Mouse (Mus musculus) midbrain, embryonic 16.5 days (tissue): ENCODE results near the gene Padi2. TPM values are rescaled to one million over a fixed set of nuclear protein-coding genes. Genes with fewer than 3 reads are reported as not detected.

Source experiments
- ATAC-seq: fragments of 200-750 bp; cut with Nextera tagmentation; 2 replicates; pipeline ENCODE4 v1.8.0; 2017; ENCODE audit warnings: moderate TSS enrichment
- H3K27ac ChIP-seq: fragments of 300-500 bp; sonication (generic); 2 replicates; pipeline ENCODE4 v1.5.1; 2014; ENCODE audit warnings: mild to moderate bottlenecking, low read length, mixed read lengths
- H3K27me3 ChIP-seq: fragments of 300-500 bp; sonication (generic); 2 replicates; pipeline ENCODE4 v1.6.1; 2014; ENCODE audit warnings: low read depth, low read length, mixed read lengths; ENCODE audit not compliant: control insufficient read depth, insufficient read depth
- H3K36me3 ChIP-seq: fragments of 300-500 bp; sonication (generic); 2 replicates; pipeline ENCODE4 v1.6.1; 2014; ENCODE audit warnings: mild to moderate bottlenecking, low read length, moderate library complexity, mixed read lengths; ENCODE audit not compliant: control insufficient read depth, insufficient read depth
- H3K4me1 ChIP-seq: fragments of 300-500 bp; sonication (generic); 2 replicates; pipeline ENCODE4 v1.6.1; 2014; ENCODE audit warnings: mild to moderate bottlenecking, low read length, mixed read lengths; ENCODE audit not compliant: control insufficient read depth, insufficient read depth
- H3K4me2 ChIP-seq: fragments of 300-500 bp; sonication (generic); 2 replicates; pipeline ENCODE4 v1.6.1; 2014; ENCODE audit warnings: mild to moderate bottlenecking, low read length, mixed read lengths
- H3K4me3 ChIP-seq: fragments of 300-500 bp; sonication (generic); 2 replicates; pipeline ENCODE4 v1.5.1; 2014; ENCODE audit warnings: low read depth, mild to moderate bottlenecking, low read length, moderate library complexity, mixed read lengths
- H3K9ac ChIP-seq: fragments of 300-500 bp; sonication (generic); 2 replicates; pipeline ENCODE4 v1.6.1; 2014; ENCODE audit warnings: low read depth, low read length, mixed read lengths
- H3K9me3 ChIP-seq: fragments of 300-500 bp; sonication (generic); replicated peaks from 2 replicates; pipeline ENCODE4 v1.6.1; 2014; ENCODE audit warnings: mild to moderate bottlenecking, low read length, mixed read lengths; ENCODE audit not compliant: control insufficient read depth, poor library complexity, severe bottlenecking
- WGBS: fragments of 180-500 bp; shearing (Covaris S2); extraction: QIAGEN DNeasy Blood & Tissue Kit; methylation state at CpG from one replicate; pipeline ENCODE4 v1.1.7; 2014; 5-methylcytosine and 5-hydroxymethylcytosine counted together
- polyA plus RNA-seq: library from polyadenylated mRNA; unstranded; fragments of >200 nt; fragmentation: Nextera tagmentation; extraction: Ambion mirVana; gene quantifications from 2 replicates; pipeline ENCODE4 v1.2.1, GENCODE M21; 2015

Padi2 gene
- polyA plus RNA-seq, 1 experiment from 2014 or later, result 2.8 TPM

- peaks cover 27% of the 10 kb centered on the region for H3K4me1 ChIP-seq
- H3K4me3 ChIP-seq, result peak overlapping the region; percentile 95
- no peaks in the 10 kb centered on the region for H3K27me3 ChIP-seq
- H3K27ac ChIP-seq, result no peak overlapping the region
- peak overlapping the region; percentile 35; the same call in 1 of the 2 replicates for H3K9ac ChIP-seq
- 62% methylated on average over 7 of the region's 7 CpGs for WGBS
- H3K9me3 ChIP-seq, result no peaks in the 10 kb centered on the region
- no peak for ATAC-seq
- H3K4me2 ChIP-seq, result peak overlapping the region; percentile 90
- peaks cover 15% of the 10 kb centered on the region for H3K36me3 ChIP-seq
Measured at GRCm38 (mm10) chr4:140988706-140989290, 82.7 kb downstream of the Padi2 start.

- 86% methylated on average over 14 of the region's 14 CpGs for WGBS
- Histone ChIP-seq H3K36me3 (peaks cover 21% of the 10 kb centered on the region), H3K4me3 (no peak overlapping the region), H3K4me2 (0 out of 2 replicates have a peak overlapping the region, but pooled peaks have one; percentile 90), H3K27me3 (no peaks in the 10 kb centered on the region), H3K27ac (no peak overlapping the region), H3K9ac (no peak overlapping the region), H3K9me3 (no peaks in the 10 kb centered on the region), H3K4me1 (peaks cover 27% of the 10 kb centered on the region)
- no peak for ATAC-seq
Measured at GRCm38 (mm10) chr4:140989447-140989846, 83.3 kb downstream of the Padi2 start.

- H3K4me1 ChIP-seq, result peaks cover 27% of the 10 kb centered on the region
- H3K27ac ChIP-seq, result no peak overlapping the region
- no peak for ATAC-seq
- H3K9me3 ChIP-seq, result no peaks in the 10 kb centered on the region
- no peak overlapping the region for H3K4me3 ChIP-seq
- no peak overlapping the region for H3K4me2 ChIP-seq
- no peak overlapping the region for H3K9ac ChIP-seq
- H3K27me3 ChIP-seq, result no peaks in the 10 kb centered on the region
- 82% methylated on average over 20 of the region's 20 CpGs for WGBS
- H3K36me3 ChIP-seq, result peaks cover 47% of the 10 kb centered on the region
Measured at GRCm38 (mm10) chr4:140992215-140992614, 86.1 kb downstream of the Padi2 start.

- Histone ChIP-seq H3K36me3 (peaks cover 55% of the 10 kb centered on the region), H3K27ac (no peak overlapping the region), H3K9ac (no peak overlapping the region), H3K4me1 (peaks cover 10% of the 10 kb centered on the region), H3K4me3 (no peak overlapping the region), H3K9me3 (no peaks in the 10 kb centered on the region), H3K27me3 (no peaks in the 10 kb centered on the region), H3K4me2 (no peak overlapping the region)
- WGBS, result 95% methylated on average over 8 of the region's 8 CpGs
- ATAC-seq, result no peak
Measured at GRCm38 (mm10) chr4:140993846-140994245, 87.7 kb downstream of the Padi2 start.

GRCm38 (mm10) chr4:140995811-140996210 lies 89.7 kb downstream of the Padi2 start:
- no peak for ATAC-seq
- Histone ChIP-seq H3K4me1 (no peaks in the 10 kb centered on the region), H3K4me2 (no peak overlapping the region), H3K9ac (no peak overlapping the region), H3K9me3 (no peaks in the 10 kb centered on the region), H3K27ac (no peak overlapping the region), H3K4me3 (no peak overlapping the region), H3K36me3 (peaks cover 71% of the 10 kb centered on the region), H3K27me3 (no peaks in the 10 kb centered on the region)
- WGBS, result 92% methylated on average over 8 of the region's 8 CpGs

- Histone ChIP-seq H3K36me3 (peaks cover 81% of the 10 kb centered on the region), H3K27ac (no peak overlapping the region), H3K27me3 (no peaks in the 10 kb centered on the region), H3K4me3 (no peak overlapping the region), H3K4me1 (no peaks in the 10 kb centered on the region), H3K9ac (no peak overlapping the region), H3K9me3 (no peaks in the 10 kb centered on the region), H3K4me2 (no peak overlapping the region)
- 97% methylated on average over 9 of the region's 9 CpGs for WGBS
- ATAC-seq, result no peak
Measured at GRCm38 (mm10) chr4:140996812-140997211, 90.7 kb downstream of the Padi2 start.

Other genes with a start within 250 kb of the Padi2 start
- 24.5 and 27.8 TPM in 2 replicates for gene Arhgef10l, start 240.3 kb upstream of the Padi2 start, polyA plus RNA-seq
- 9.7 and 11.5 TPM in 2 replicates for gene Rcc2, start 205.8 kb upstream of the Padi2 start, polyA plus RNA-seq
- gene Padi6, start 163.7 kb upstream of the Padi2 start, polyA plus RNA-seq, result not detected in 2 replicates
- gene Padi4, start 132.1 kb upstream of the Padi2 start, polyA plus RNA-seq, result 0.20 and 0.25 TPM in 2 replicates
- gene Padi3, start 95.7 kb upstream of the Padi2 start, polyA plus RNA-seq, result not detected in 2 replicates
- 0.07 and 0.09 TPM in 2 replicates for gene Padi1, start 60.6 kb upstream of the Padi2 start, polyA plus RNA-seq
- gene Sdhb, start 54.9 kb downstream of the Padi2 start, polyA plus RNA-seq, result 446 and 455 TPM in 2 replicates
- 174 and 190 TPM in 2 replicates for gene Atp13a2, start 80.5 kb downstream of the Padi2 start, polyA plus RNA-seq
- gene Mfap2, start 104.1 kb downstream of the Padi2 start, polyA plus RNA-seq, result 121 and 141 TPM in 2 replicates
- gene Crocc, start 154.2 kb downstream of the Padi2 start, polyA plus RNA-seq, result 5.3 and 6.3 TPM in 2 replicates
- 52.5 and 55.9 TPM in 2 replicates for gene Necap2, start 172.0 kb downstream of the Padi2 start, polyA plus RNA-seq
- 0.39 TPM in 1 of 2 replicates, not detected in the other for gene Spata21, start 182.0 kb downstream of the Padi2 start, polyA plus RNA-seq
- 24.5 and 25.1 TPM in 2 replicates for gene Szrd1, start 233.4 kb downstream of the Padi2 start, polyA plus RNA-seq
- gene Fbxo42, start 241.6 kb downstream of the Padi2 start, polyA plus RNA-seq, result 25.5 TPM in 2 replicates